Mouse (Mus musculus) hindbrain, embryonic 11.5 days (tissue): ENCODE measurements around the gene Qrich2. TPM values are rescaled to one million over a fixed set of nuclear protein-coding genes. Genes with fewer than 3 reads are reported as not detected.

Experiments
- ATAC-seq: fragments of 200-750 bp; cut with Nextera tagmentation; 2 replicates; pipeline ENCODE4 v1.8.0; 2017; ENCODE audit warnings: mild to moderate bottlenecking, moderate TSS enrichment, moderate library complexity; ENCODE audit not compliant: low FRiP score
- DNase-seq: peaks from one replicate; pipeline ENCODE4 v3.0.0-alpha.2; 2015; ENCODE audit warnings: low spot score
- H3K27ac ChIP-seq: fragments of 300-500 bp; sonication (generic); 2 replicates; pipeline ENCODE4 v1.5.1; 2014; ENCODE audit warnings: mild to moderate bottlenecking, low read depth, low read length
- H3K27me3 ChIP-seq: fragments of 300-500 bp; sonication (generic); 2 replicates; pipeline ENCODE4 v1.6.1; 2014; ENCODE audit warnings: mild to moderate bottlenecking, low read length, moderate library complexity, mixed read lengths; ENCODE audit not compliant: control insufficient read depth, insufficient read depth
- H3K36me3 ChIP-seq: fragments of 300-500 bp; sonication (generic); 2 replicates; pipeline ENCODE4 v1.6.1; 2014; ENCODE audit warnings: mild to moderate bottlenecking, low read length, moderate library complexity, mixed read lengths; ENCODE audit not compliant: control insufficient read depth, insufficient read depth
- H3K4me1 ChIP-seq: fragments of 300-500 bp; sonication (generic); replicated peaks from 2 replicates; pipeline ENCODE4 v1.6.1; 2014; ENCODE audit warnings: low read length, mixed read lengths; ENCODE audit not compliant: control insufficient read depth, insufficient read depth
- H3K4me2 ChIP-seq: fragments of 300-500 bp; sonication (generic); replicated peaks from 2 replicates; pipeline ENCODE4 v1.6.1; 2014; ENCODE audit warnings: mild to moderate bottlenecking, low read depth, low read length
- H3K4me3 ChIP-seq: fragments of 300-500 bp; sonication (generic); 2 replicates; pipeline ENCODE4 v1.5.1; 2014; ENCODE audit warnings: low read depth, low read length
- H3K9ac ChIP-seq: fragments of 300-500 bp; sonication (generic); 2 replicates; pipeline ENCODE4 v1.6.1; 2014; ENCODE audit warnings: low read depth, low read length
- H3K9me3 ChIP-seq: fragments of 300-500 bp; sonication (generic); 2 replicates; pipeline ENCODE4 v1.6.1; 2016; ENCODE audit warnings: low read length; ENCODE audit not compliant: control insufficient read depth
- WGBS: fragments of 180-500 bp; shearing (Covaris S2); extraction: QIAGEN DNeasy Blood & Tissue Kit; methylation state at CpG from one replicate; pipeline ENCODE4 v1.1.7; 2014; 5-methylcytosine and 5-hydroxymethylcytosine counted together
- polyA plus RNA-seq: library from polyadenylated mRNA; unstranded; fragments of >200 nt; fragmentation: Nextera tagmentation; extraction: Ambion mirVana; gene quantifications from 2 replicates; pipeline ENCODE4 v1.2.1, GENCODE M21; 2014

Gene Qrich2
- polyA plus RNA-seq, 1 experiment from 2014 or later: 0.17 TPM

DNA sequence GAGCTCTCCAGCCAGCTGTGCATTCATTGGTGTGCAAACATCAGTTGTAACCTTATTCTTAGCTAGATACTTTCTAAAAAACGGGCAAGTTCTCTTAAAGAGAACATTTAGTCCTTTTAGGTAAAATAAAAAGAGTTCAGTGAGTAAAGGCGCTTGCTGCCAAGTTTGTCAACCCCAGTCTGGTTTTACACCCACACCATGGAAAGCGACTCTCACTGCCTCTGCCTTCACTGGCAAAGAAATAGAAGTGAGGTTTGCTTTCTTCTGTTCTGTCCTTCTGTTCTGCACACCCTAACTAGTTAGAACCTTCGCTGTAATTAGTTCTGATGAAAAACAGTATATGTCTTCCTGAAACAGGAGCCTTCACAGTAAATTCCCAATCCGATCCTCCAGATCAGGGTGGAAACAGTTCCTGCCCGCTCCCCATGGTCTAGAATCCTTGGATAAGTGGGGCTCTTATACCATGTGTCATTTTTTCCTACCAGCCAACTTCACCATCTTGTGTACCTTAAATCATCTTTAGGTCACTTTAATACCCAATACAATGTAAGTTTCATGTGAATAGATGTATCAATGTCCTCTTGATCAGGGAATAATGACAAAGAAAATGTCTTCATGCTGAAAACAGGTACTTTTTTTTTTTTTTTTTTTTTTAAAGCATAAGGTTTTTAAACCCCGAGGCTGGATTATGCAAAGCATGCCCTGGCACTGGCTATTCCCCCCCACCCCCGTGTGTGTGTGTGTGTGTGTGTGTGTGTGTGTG, 33.3 kb downstream of the Qrich2 start:
- H3K36me3 ChIP-seq: 0 out of 2 replicates have a peak, but pooled peaks cover 4% of the 10 kb centered on the region
- no peak overlapping the region for H3K4me3 ChIP-seq
- H3K27ac ChIP-seq: no peak overlapping the region

GRCm38 (mm10) chr11:116432127-116432526, 33.9 kb downstream of the Qrich2 start:
- WGBS: 58% methylated on average over 6 of the region's 6 CpGs
- Histone ChIP-seq H3K4me1 (peaks cover 12% of the 10 kb centered on the region), H3K9me3 (no peaks in the 10 kb centered on the region), H3K27ac (no peak overlapping the region), H3K4me3 (no peak overlapping the region), H3K9ac (no peak overlapping the region; the same call in 1 of the 2 replicates), H3K4me2 (no peak overlapping the region), H3K36me3 (0 out of 2 replicates have a peak, but pooled peaks cover under 1% of the 10 kb centered on the region), H3K27me3 (no peaks in the 10 kb centered on the region)
- DNase-seq (no peak), ATAC-seq (no peak)

More for the DNA sequence above, 33.3 kb downstream of the Qrich2 start:
- no peak overlapping the region for H3K9ac ChIP-seq
- ATAC-seq (no peak), DNase-seq (no peak)
- no peaks in the 10 kb centered on the region for H3K9me3 ChIP-seq
- 66% methylated on average over 8 of the region's 8 CpGs for WGBS
- H3K4me1 ChIP-seq: peaks cover 16% of the 10 kb centered on the region
- H3K27me3 ChIP-seq: no peaks in the 10 kb centered on the region
- no peak overlapping the region for H3K4me2 ChIP-seq

DNA sequence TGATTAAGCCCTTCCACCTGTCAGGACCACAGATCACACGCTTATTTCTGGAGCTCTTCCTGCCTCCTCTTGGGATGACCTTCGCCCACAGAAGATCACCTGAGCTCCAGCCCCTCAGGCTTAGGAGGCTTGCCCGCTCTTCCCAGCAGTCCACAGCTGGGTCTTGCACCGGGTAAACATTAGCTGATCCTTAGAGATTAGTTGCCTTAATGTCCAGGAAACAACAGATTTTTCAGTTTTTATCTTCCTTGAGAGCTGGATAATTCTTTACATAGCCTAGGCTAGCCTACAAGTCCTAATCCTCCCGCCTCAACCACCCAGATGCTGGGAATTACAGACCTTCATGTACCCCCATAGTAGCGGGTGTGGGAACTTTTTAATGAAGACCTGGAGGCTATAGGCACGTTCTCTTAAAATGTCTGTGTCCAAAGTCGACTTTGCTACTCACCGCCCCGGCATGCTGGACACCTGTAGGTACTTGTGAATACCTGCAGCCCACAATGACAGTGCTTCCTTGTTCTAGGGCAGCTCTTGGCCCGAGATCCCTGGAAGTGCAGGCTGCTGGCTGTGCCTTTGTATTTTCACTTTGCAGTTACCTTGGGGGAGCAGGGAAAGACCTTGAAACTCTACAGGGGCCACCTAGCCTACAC, 34.5 kb downstream of the Qrich2 start:
- Histone ChIP-seq H3K9ac (no peak overlapping the region; the same call in 1 of the 2 replicates), H3K27ac (no peak overlapping the region), H3K4me1 (peaks cover 7% of the 10 kb centered on the region), H3K36me3 (no peaks in the 10 kb centered on the region), H3K4me2 (no peak overlapping the region), H3K9me3 (no peaks in the 10 kb centered on the region), H3K4me3 (no peak overlapping the region), H3K27me3 (no peaks in the 10 kb centered on the region)
- ATAC-seq (no peak), DNase-seq (no peak)
- 51% methylated on average over 11 of the region's 11 CpGs for whole genome bisulfite sequencing

DNA sequence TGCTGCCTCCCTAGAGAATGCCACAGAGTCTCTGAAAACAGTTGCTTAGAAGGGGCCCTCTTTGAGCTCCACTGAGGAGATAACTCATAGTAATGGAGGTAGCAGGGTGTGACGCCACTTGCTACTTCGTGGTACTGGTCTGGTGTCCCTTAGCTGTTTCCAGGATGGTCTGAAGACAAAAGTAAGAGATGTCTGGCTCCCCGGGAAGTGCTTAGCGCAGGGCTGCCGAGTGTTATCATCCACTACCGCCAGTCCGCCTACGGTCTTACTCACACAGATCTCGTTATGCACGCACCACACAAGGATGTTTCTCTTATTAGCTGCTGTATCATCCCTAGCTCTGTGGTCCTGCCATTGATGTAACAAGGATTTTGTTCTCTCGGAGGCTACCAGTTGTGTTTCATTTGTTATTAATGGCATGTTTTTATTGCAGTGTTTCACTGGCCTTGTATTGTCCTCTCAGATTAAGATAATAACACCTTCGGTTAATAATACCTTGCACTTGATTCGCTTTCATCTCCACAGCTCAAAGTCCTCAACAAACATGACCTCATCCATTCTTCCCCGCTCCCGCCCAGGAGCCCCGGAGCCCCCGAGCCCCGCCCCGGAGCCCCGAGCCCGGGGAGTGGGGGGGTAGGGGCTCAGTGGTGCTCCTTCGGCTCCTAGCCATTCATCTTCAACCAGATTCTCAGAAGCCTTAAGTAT, 35.2 kb downstream of the Qrich2 start:
- no peak overlapping the region for H3K27ac ChIP-seq
- H3K4me1 ChIP-seq: peaks cover 2% of the 10 kb centered on the region
- H3K36me3 ChIP-seq: no peaks in the 10 kb centered on the region
- no peak overlapping the region for H3K4me2 ChIP-seq
- no peaks in the 10 kb centered on the region for H3K27me3 ChIP-seq
- ATAC-seq (no peak), DNase-seq (no peak)
- 48% methylated on average over 22 of the region's 22 CpGs for WGBS
- no peaks in the 10 kb centered on the region for H3K9me3 ChIP-seq
- no peak overlapping the region for H3K9ac ChIP-seq
- H3K4me3 ChIP-seq: no peak overlapping the region

DNA sequence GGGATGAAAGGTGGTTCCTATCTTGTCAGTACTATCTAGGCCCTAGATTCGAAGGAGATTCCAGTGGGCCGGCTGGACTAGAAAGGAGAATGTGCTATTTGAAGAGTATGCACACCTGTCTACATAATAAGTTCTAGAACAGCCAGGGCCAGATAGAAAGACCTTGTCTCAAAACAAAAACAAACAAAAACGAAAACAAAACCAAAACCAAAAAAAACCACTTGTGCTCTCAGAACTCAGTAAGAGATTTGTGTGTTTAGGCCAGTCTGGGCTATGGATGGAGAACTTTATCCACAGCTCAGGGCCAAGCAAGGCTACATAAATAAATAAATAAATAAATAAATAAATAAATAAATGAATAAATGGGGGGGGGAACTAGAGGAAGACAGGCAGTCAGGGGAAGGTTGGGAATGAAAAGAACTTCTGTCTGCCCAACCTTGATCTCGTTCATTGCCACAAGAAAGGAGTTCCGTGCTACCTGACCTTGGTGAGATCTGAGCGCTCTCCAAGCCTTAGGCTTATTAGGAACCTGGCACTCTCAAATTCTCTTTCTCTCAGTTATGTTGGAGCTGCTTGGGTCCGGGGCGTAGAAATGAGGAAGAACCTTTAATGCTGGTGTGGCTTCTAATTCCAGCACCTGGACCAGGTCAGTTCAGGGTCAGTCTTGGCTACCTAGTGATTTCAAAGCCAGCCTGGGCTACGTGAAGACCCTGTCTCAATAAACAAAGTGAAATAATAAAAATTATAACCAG, 36.0 kb downstream of the Qrich2 start:
- DNase-seq: no peak
- Histone ChIP-seq H3K36me3 (no peaks in the 10 kb centered on the region), H3K4me3 (no peak overlapping the region), H3K9ac (no peak overlapping the region), H3K4me1 (no peaks in the 10 kb centered on the region; the same call in 1 of the 2 replicates), H3K9me3 (no peaks in the 10 kb centered on the region), H3K27ac (no peak overlapping the region), H3K4me2 (no peak overlapping the region), H3K27me3 (no peaks in the 10 kb centered on the region)
- no peak for ATAC-seq
- WGBS: 84% methylated on average over 9 of the region's 9 CpGs

GRCm38 (mm10) chr11:116428872-116429859, 36.9 kb downstream of the Qrich2 start:
- Histone ChIP-seq H3K9ac (no peak overlapping the region), H3K27me3 (no peaks in the 10 kb centered on the region), H3K9me3 (no peaks in the 10 kb centered on the region), H3K36me3 (no peaks in the 10 kb centered on the region), H3K4me1 (no peaks in the 10 kb centered on the region; the same call in 1 of the 2 replicates), H3K4me2 (no peak overlapping the region), H3K4me3 (no peak overlapping the region), H3K27ac (no peak overlapping the region)
- WGBS: 53% methylated on average over 11 of the region's 13 CpGs
- DNase-seq (no peak), ATAC-seq (no peak)

DNA sequence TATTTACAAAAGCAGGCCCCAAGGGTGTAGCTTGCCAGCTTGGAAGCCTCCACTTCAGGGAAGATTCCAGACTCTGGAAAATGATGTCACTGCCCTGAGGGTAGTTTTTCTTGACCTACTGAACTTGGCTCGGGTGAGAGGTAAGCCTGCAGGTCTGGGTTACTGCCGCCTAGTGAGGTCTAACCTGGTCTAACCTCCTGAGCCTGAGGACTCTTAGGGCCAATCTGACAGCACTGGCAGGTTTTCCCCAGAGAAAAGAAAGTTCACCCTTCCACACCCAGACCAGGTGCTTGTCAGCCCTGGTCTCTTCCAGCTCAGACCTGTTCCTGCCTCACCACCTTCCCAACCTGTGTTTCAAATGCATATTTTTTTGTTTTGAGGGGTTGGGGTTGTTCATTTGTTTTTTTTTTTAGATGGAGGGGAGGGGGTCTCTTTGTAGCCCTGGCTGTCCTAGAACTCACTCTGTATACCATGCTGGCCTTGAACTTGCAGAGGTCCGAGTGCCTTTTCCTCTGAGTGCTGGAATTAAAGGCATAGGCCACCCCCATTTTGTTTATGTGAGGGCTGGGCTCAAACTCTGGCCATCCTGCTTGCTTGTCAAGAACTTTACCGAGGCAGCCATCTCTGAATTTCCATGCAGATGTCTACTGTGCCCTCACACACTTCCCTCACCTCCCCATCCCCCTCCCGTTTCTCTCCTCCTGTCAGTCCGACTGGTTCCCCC, 39.0 kb downstream of the Qrich2 start:
- H3K4me2 ChIP-seq: no peak overlapping the region
- no peaks in the 10 kb centered on the region for H3K36me3 ChIP-seq
- 75% methylated on average over 6 of the region's 6 CpGs for WGBS
- H3K27ac ChIP-seq: no peak overlapping the region
- no peaks in the 10 kb centered on the region; the same call in 1 of the 2 replicates for H3K4me1 ChIP-seq
- no peak for ATAC-seq
- no peaks in the 10 kb centered on the region for H3K27me3 ChIP-seq
- no peak overlapping the region for H3K9ac ChIP-seq
- H3K9me3 ChIP-seq: no peaks in the 10 kb centered on the region
- H3K4me3 ChIP-seq: no peak overlapping the region
- no peak for DNase-seq
